Mouse (Mus musculus): ENCODE results near the gene Hepacam. TPM values are rescaled to one million over a fixed set of nuclear protein-coding genes. Genes with fewer than 3 reads are reported as not detected.

The Hepacam gene
- total and polyA plus RNA-seq, 3 experiments, result 0.01 to 0.04 TPM; not detected in 1

DNA sequence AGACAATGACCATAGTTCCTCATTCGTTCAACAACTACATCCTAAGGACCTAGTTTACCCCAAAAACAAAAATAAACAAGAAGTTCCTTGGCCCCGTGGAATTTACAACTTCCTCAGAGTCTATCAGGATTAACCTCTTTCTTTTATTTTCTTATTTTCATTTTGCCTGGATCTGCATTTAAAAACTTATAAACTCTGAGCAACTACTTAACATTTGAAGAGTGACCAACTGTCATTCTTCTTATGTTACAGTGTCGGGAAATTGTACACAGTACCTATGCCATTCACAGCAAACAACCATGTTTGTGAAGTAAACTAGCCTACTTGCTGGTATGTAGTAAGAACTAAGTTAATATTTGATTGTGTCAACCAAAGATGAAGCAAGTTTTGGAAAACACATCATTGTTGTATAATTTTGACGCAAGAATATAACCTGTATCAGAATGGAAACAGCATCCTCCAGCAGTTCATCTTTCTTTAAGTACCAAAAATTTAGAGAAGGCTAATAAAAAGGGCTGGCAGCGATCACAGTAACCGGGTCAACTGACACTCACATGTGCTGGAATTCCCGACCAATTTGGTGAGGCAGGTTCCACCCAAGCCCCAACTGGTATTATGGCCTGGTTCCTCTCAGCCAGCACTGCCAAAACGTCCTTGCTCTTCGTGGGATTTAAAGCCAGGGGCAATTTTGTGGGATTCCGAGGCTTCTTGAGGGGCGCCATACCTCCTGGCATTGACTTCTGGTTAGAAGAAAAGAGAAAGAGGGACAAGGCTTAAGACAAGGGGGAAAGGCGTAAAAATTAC, 19.8 kb upstream of the Hepacam start:
- H3K4me3 ChIP-seq (ENCODE audit: control insufficient read depth in 1 of 2, insufficient read depth in 1 of 2, low read depth in 2 of 2, low read length in 2 of 2), result peak overlapping the region; percentile 80 to 84
- peaks cover 10% of the 10 kb centered on the region; the same call in 1 of the 2 replicates for H3K79me2 ChIP-seq (ENCODE audit: control insufficient read depth, insufficient read depth, low read length, poor library complexity)
- peaks cover 9 to 14% of the 10 kb centered on the region in 2 experiments; a peak in 3 of 4 replicates for H3K4me1 ChIP-seq (ENCODE audit: control insufficient read depth in 1 of 2, insufficient read depth in 2 of 2, low read length in 2 of 2)
- no peaks in the 10 kb centered on the region for H3K27me3 ChIP-seq (ENCODE audit: control insufficient read depth in 1 of 2, insufficient read depth in 2 of 2, low read length in 2 of 2)
- H3K36me3 ChIP-seq (ENCODE audit: control insufficient read depth in 1 of 2, insufficient read depth in 2 of 2, low read length in 2 of 2), result peaks cover 0 to 29% of the 10 kb centered on the region in 2 experiments; a peak in 3 of 4 replicates
- peak overlapping the region; percentile 93 for H3K9ac ChIP-seq (ENCODE audit: control insufficient read depth, low read depth, low read length, poor library complexity, severe bottlenecking)
- no peaks in the 10 kb centered on the region for H3K9me3 ChIP-seq (replicated peaks; ENCODE audit: insufficient read depth, low read length)
- H3K27ac ChIP-seq (ENCODE audit: control insufficient read depth, low read depth, low read length), result peak overlapping the region; percentile 83
- peak; percentile 69 for DNase-seq (ENCODE audit: low read depth, low spot score)
- TF ChIP-seq CHD1 (IDR thresholded peaks at IDR 0.05; ENCODE audit: low read depth, low read length) (peak; percentile 92; the same call in 1 of the 2 replicates), HCFC1 (IDR thresholded peaks at IDR 0.05; ENCODE audit: low read depth, low read length) (no peak), TBP (IDR thresholded peaks at IDR 0.05; ENCODE audit: low read depth, low read length) (0 out of 2 replicates have a peak, but pooled peaks have one; percentile 17), MYC (IDR thresholded peaks at IDR 0.05; ENCODE audit: low read depth, low read length) (0 out of 2 replicates have a peak, but pooled peaks have one; percentile 45)

DNA sequence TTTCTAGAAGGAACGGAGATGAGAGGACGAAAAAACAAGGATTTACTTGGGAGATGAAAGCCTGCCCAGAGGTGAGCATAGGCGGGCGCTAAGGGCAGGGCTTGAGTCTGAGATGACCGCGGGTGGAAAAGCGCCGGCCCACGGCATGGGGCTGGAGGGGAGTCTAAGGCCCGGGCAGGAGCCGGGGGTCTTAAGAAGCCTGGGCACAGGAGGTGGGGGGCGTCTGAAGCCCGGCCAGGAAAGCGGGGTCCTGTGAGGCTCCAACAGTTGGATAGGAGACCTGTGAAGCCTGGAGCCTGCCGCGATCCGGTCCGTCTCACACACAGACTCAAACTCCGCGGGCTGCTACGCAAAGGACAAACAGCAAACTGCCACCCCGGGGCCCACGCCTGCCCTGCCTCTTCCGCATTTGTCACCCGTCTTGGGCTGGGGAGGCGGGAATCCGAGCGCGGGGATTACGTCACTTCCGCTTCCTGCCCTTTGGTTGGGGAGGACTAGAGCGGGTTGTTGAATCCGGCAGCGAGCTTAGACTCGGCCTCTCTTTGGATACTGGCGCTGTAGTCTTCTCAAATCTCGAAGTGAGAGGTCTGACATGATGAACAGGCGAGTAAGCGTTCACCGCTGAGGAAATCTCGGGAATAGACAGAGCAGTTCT, 19.0 kb upstream of the Hepacam start, which contains the start of gene Ccdc15:
Gene Ccdc15, minus strand, starts transcription at position 445 of the 655 bp plus-strand sequence.
- Histone ChIP-seq H3K79me2 (ENCODE audit: control insufficient read depth, insufficient read depth, low read length, poor library complexity) (peaks cover 10% of the 10 kb centered on the region; the same call in 1 of the 2 replicates), H3K9ac (ENCODE audit: control insufficient read depth, low read depth, low read length, poor library complexity, severe bottlenecking) (peak within 1 kb of the TSS; percentile 93), H3K27ac (ENCODE audit: control insufficient read depth, low read depth, low read length) (peak within 1 kb of the TSS; percentile 89), H3K4me3 (ENCODE audit: control insufficient read depth in 1 of 2, insufficient read depth in 1 of 2, low read depth in 2 of 2, low read length in 2 of 2) (peak within 1 kb of the TSS; percentile 80 to 84), H3K9me3 (replicated peaks; ENCODE audit: insufficient read depth, low read length) (no peaks in the 10 kb centered on the region), H3K36me3 (ENCODE audit: control insufficient read depth in 1 of 2, insufficient read depth in 2 of 2, low read length in 2 of 2) (peaks cover 0 to 27% of the 10 kb centered on the region in 2 experiments; a peak in 3 of 4 replicates), H3K4me1 (ENCODE audit: control insufficient read depth in 1 of 2, insufficient read depth in 2 of 2, low read length in 2 of 2) (peaks cover 9 to 14% of the 10 kb centered on the region in 2 experiments; a peak in 3 of 4 replicates), H3K27me3 (ENCODE audit: control insufficient read depth in 1 of 2, insufficient read depth in 2 of 2, low read length in 2 of 2) (no peaks in the 10 kb centered on the region)
- DNase-seq (ENCODE audit: low read depth, low spot score), result peak; percentile 98
- TF ChIP-seq NELFE (IDR thresholded peaks at IDR 0.05; ENCODE audit: low read depth, low read length) (peak; percentile 96), MAX (IDR thresholded peaks at IDR 0.05; ENCODE audit: low read length) (peak; percentile 60), UBTF (IDR thresholded peaks at IDR 0.05; ENCODE audit: borderline replicate concordance, insufficient read depth, low read depth, low read length) (no peak), BHLHE40 (IDR thresholded peaks at IDR 0.05; ENCODE audit: borderline replicate concordance, low read depth, low read length) (no peak), JUND (IDR thresholded peaks at IDR 0.05; ENCODE audit: low read depth, low read length) (no peak), MYB (IDR thresholded peaks at IDR 0.05; ENCODE audit: low read depth, low read length) (peak; percentile 69), NRF1 (IDR thresholded peaks at IDR 0.05; ENCODE audit: insufficient read depth, low read depth, low read length, poor library complexity, severe bottlenecking) (no peak), MAZ (IDR thresholded peaks at IDR 0.05; ENCODE audit: low read depth, low read length) (peak; percentile 76; the same call in 1 of the 2 replicates), HCFC1 (IDR thresholded peaks at IDR 0.05; ENCODE audit: low read depth, low read length) (peak; percentile 88), POLR2A (IDR thresholded peaks at IDR 0.05; ENCODE audit: control insufficient read depth in 1 of 2, insufficient read depth in 1 of 2, low read depth in 1 of 2, low read length in 2 of 2, poor library complexity in 1 of 2) (peak; percentile 93 to 98), TBP (IDR thresholded peaks at IDR 0.05; ENCODE audit: low read depth, low read length) (peak; percentile 94), SMC3 (IDR thresholded peaks at IDR 0.05; ENCODE audit: low read depth, low read length) (no peak), CHD2 (IDR thresholded peaks at IDR 0.05; ENCODE audit: low read length) (no peak), RAD21 (IDR thresholded peaks at IDR 0.05; ENCODE audit: low read depth, low read length) (no peak), GABPA (IDR thresholded peaks at IDR 0.05; ENCODE audit: low read depth, low read length) (no peak), ELF1 (IDR thresholded peaks at IDR 0.05; ENCODE audit: low read depth, low read length) (peak; percentile 99), MYC (IDR thresholded peaks at IDR 0.05; ENCODE audit: low read depth, low read length) (peak; percentile 46; the same call in 1 of the 2 replicates), ZC3H11A (IDR thresholded peaks at IDR 0.05; ENCODE audit: low read depth, low read length) (no peak), MXI1 (IDR thresholded peaks at IDR 0.05; ENCODE audit: low read depth, low read length) (peak; percentile 91), TAL1 (IDR thresholded peaks at IDR 0.05; ENCODE audit: low read length) (no peak), CHD1 (IDR thresholded peaks at IDR 0.05; ENCODE audit: low read depth, low read length) (no peak; the same call in 1 of the 2 replicates), USF2 (IDR thresholded peaks at IDR 0.05; ENCODE audit: borderline replicate concordance in 1 of 2, insufficient read depth in 1 of 2, low read depth in 1 of 2, low read length in 2 of 2) (no peak), E2F4 (IDR thresholded peaks at IDR 0.05; ENCODE audit: borderline replicate concordance, low read depth, low read length) (peak; percentile 98), KAT2A (conservative IDR thresholded peaks at IDR 0.05; ENCODE audit: low read depth, low read length) (no peak; the same call in 1 of the 2 replicates), POLR2AphosphoS2 (IDR thresholded peaks at IDR 0.05; ENCODE audit: low read length) (peak; percentile 97), USF1 (IDR thresholded peaks at IDR 0.05; ENCODE audit: low read depth, low read length) (no peak), SIN3A (IDR thresholded peaks at IDR 0.05; ENCODE audit: low read length) (peak; percentile 95)
